Mouse (Mus musculus): ENCODE measurements around the gene Rasd1. TPM values are rescaled to one million over a fixed set of nuclear protein-coding genes. Genes with fewer than 3 reads are reported as not detected.

The Rasd1 gene
- total and polyA plus RNA-seq, 3 experiments, result 0.13 to 0.30 TPM; not detected in 1

- no peak for DNase-seq (ENCODE audit: extremely low read depth)
- Histone ChIP-seq H3K4me1 (ENCODE audit: control insufficient read depth in 1 of 2, insufficient read depth in 2 of 2) (peaks cover 9 to 13% of the 10 kb centered on the region in 2 experiments), H3K36me3 (replicated peaks in 1 of 2; ENCODE audit: control insufficient read depth in 1 of 2, insufficient read depth in 1 of 2, low read length in 1 of 2) (no peaks in the 10 kb centered on the region), H3K9me3 (replicated peaks; ENCODE audit: low read length) (no peaks in the 10 kb centered on the region), H3K79me2 (replicated peaks; ENCODE audit: control insufficient read depth, extremely low read depth, insufficient read depth, poor library complexity, severe bottlenecking) (no peaks in the 10 kb centered on the region), H3K27ac (ENCODE audit: insufficient read depth, low read depth) (no peak overlapping the region), H3K4me2 (ENCODE audit: insufficient read depth, low read depth, poor library complexity, severe bottlenecking) (no peak overlapping the region), H3K4me3 (replicated peaks in 1 of 3; ENCODE audit: low read depth in 2 of 3, low read length in 2 of 3, poor library complexity in 1 of 3) (no peak overlapping the region), H3K27me3 (replicated peaks) (no peaks in the 10 kb centered on the region), H3K9ac (ENCODE audit: insufficient read depth, low read depth) (no peak overlapping the region)
- no peak for TF ChIP-seq RCOR1 (conservative IDR thresholded peaks at IDR 0.05; ENCODE audit: low read depth, low read length)
- TF ChIP-seq E2F4 (IDR thresholded peaks at IDR 0.05; ENCODE audit: insufficient replicate concordance, low read depth, low read length), result no peak
- TF ChIP-seq ZKSCAN1 (IDR thresholded peaks at IDR 0.05; ENCODE audit: borderline replicate concordance, low read depth, low read length), result no peak
- no peak for TF ChIP-seq CHD1 (IDR thresholded peaks at IDR 0.05; ENCODE audit: low read depth, low read length)
- no peak for TF ChIP-seq TBP (conservative IDR thresholded peaks at IDR 0.05; ENCODE audit: low read depth, low read length)
- in situ Hi-C loops (cut with MboI; ENCODE audit: low pct_ligation_motif_present, low pct_unique_long_range_greater_than_20kb, low sequenced_read_pairs) (loop anchor here (5.0 kb wide), 1 partner anchor 57 kb away; no protein-coding TSS in a partner anchor), dilution Hi-C loops (cut with MboI; ENCODE audit: extremely low pct_ligation_motif_present, extremely low pct_unique_long_range_greater_than_20kb, low sequenced_read_pairs) (no loop called here)
Measured at GRCm38 (mm10) chr11:59970780-59971179, 6.0 kb upstream of the Rasd1 start.

GRCm38 (mm10) chr11:59967765-59968164 lies 3.0 kb upstream of the Rasd1 start:
- Histone ChIP-seq H3K9me3 (replicated peaks; ENCODE audit: low read length) (no peaks in the 10 kb centered on the region), H3K36me3 (replicated peaks in 1 of 2; ENCODE audit: control insufficient read depth in 1 of 2, insufficient read depth in 1 of 2, low read length in 1 of 2) (peaks cover under 1 to 12% of the 10 kb centered on the region in 2 experiments), H3K4me2 (ENCODE audit: insufficient read depth, low read depth, poor library complexity, severe bottlenecking) (no peak overlapping the region), H3K9ac (ENCODE audit: insufficient read depth, low read depth) (no peak overlapping the region), H3K27me3 (replicated peaks) (no peaks in the 10 kb centered on the region), H3K27ac (ENCODE audit: insufficient read depth, low read depth) (no peak overlapping the region), H3K4me3 (replicated peaks in 1 of 3; ENCODE audit: low read depth in 2 of 3, low read length in 2 of 3, poor library complexity in 1 of 3) (no peak overlapping the region), H3K79me2 (replicated peaks; ENCODE audit: control insufficient read depth, extremely low read depth, insufficient read depth, poor library complexity, severe bottlenecking) (no peaks in the 10 kb centered on the region), H3K4me1 (ENCODE audit: control insufficient read depth in 1 of 2, insufficient read depth in 2 of 2) (peaks cover 14 to 22% of the 10 kb centered on the region in 2 experiments)
- in situ Hi-C loops (cut with MboI; ENCODE audit: low pct_ligation_motif_present, low pct_unique_long_range_greater_than_20kb, low sequenced_read_pairs) (loop anchor here (5.0 kb wide), 1 partner anchor 105 kb away; no protein-coding TSS in a partner anchor), dilution Hi-C loops (cut with MboI; ENCODE audit: extremely low pct_ligation_motif_present, extremely low pct_unique_long_range_greater_than_20kb, low sequenced_read_pairs) (no loop called here)
- no peak for DNase-seq (ENCODE audit: extremely low read depth)
- TF ChIP-seq USF2 (conservative IDR thresholded peaks at IDR 0.05; ENCODE audit: low read depth, low read length) (no peak), ZKSCAN1 (IDR thresholded peaks at IDR 0.05; ENCODE audit: borderline replicate concordance, low read depth, low read length) (peak; percentile 98), POLR2A (IDR thresholded peaks at IDR 0.05; ENCODE audit: low read depth, low read length) (no peak), CHD2 (IDR thresholded peaks at IDR 0.05; ENCODE audit: low read length) (no peak), POLR2AphosphoS2 (IDR thresholded peaks at IDR 0.05; ENCODE audit: low read depth, low read length) (no peak)

GRCm38 (mm10) chr11:59966102-59966483 lies 1.3 kb upstream of the Rasd1 start:
- H3K27me3 ChIP-seq (replicated peaks), result no peaks in the 10 kb centered on the region
- no peaks in the 10 kb centered on the region for H3K79me2 ChIP-seq (replicated peaks; ENCODE audit: control insufficient read depth, extremely low read depth, insufficient read depth, poor library complexity, severe bottlenecking)
- TF ChIP-seq JUN (IDR thresholded peaks at IDR 0.05; ENCODE audit: insufficient read depth, low read depth, low read length) (no peak), MAFK (IDR thresholded peaks at IDR 0.05; ENCODE audit: insufficient replicate concordance, low read length) (no peak), USF2 (conservative IDR thresholded peaks at IDR 0.05; ENCODE audit: low read depth, low read length) (no peak), MAZ (IDR thresholded peaks at IDR 0.05; ENCODE audit: low read depth, low read length) (no peak), JUND (conservative IDR thresholded peaks at IDR 0.05; ENCODE audit: low read depth, low read length) (no peak), MAX (IDR thresholded peaks at IDR 0.05; ENCODE audit: low read length) (no peak), ELF1 (IDR thresholded peaks at IDR 0.05; ENCODE audit: low read depth, low read length) (no peak), MEF2A (IDR thresholded peaks at IDR 0.05; ENCODE audit: borderline replicate concordance, low read depth, low read length) (no peak)
- H3K36me3 ChIP-seq (replicated peaks in 1 of 2; ENCODE audit: control insufficient read depth in 1 of 2, insufficient read depth in 1 of 2, low read length in 1 of 2), result peaks cover 12 to 28% of the 10 kb centered on the region in 2 experiments
- H3K4me1 ChIP-seq (ENCODE audit: control insufficient read depth in 1 of 2, insufficient read depth in 2 of 2), result peaks cover 14 to 27% of the 10 kb centered on the region in 2 experiments
- dilution Hi-C loops (cut with MboI; ENCODE audit: extremely low pct_ligation_motif_present, extremely low pct_unique_long_range_greater_than_20kb, low sequenced_read_pairs) (no loop called here), in situ Hi-C loops (cut with MboI; ENCODE audit: low pct_ligation_motif_present, low pct_unique_long_range_greater_than_20kb, low sequenced_read_pairs) (loop anchor here (5.0 kb wide), 1 partner anchor 106 kb away; no protein-coding TSS in a partner anchor)
- H3K9ac ChIP-seq (ENCODE audit: insufficient read depth, low read depth), result no peak overlapping the region
- no peak overlapping the region for H3K4me2 ChIP-seq (ENCODE audit: insufficient read depth, low read depth, poor library complexity, severe bottlenecking)
- H3K4me3 ChIP-seq (replicated peaks in 1 of 3; ENCODE audit: low read depth in 2 of 3, low read length in 2 of 3, poor library complexity in 1 of 3), result no peak overlapping the region
- H3K27ac ChIP-seq (ENCODE audit: insufficient read depth, low read depth), result no peak overlapping the region
- no peak for DNase-seq (ENCODE audit: extremely low read depth)
- H3K9me3 ChIP-seq (replicated peaks; ENCODE audit: low read length), result no peaks in the 10 kb centered on the region
